Mouse (Mus musculus) layer of hippocampus, adult 11-12 months (tissue): ENCODE results near the gene Mark2.

Source experiments
- DNase-seq: peaks from one replicate; pipeline ENCODE4 v3.0.0; 2022; ENCODE audit warnings: low spot score

The Mark2 gene

GRCm38 (mm10) chr19:7334049-7334448 lies 7.6 kb downstream of the Mark2 start:
- no peak for DNase-seq

- DNase-seq: no peak
These were observed 20.3 kb downstream of the Mark2 start for GRCm38 (mm10) chr19:7321391-7321790.

- DNase-seq: no peak
These were observed 21.5 kb downstream of the Mark2 start for GRCm38 (mm10) chr19:7320181-7320580.

GRCm38 (mm10) chr19:7317716-7318115 lies 23.9 kb downstream of the Mark2 start:
- no peak for DNase-seq

- no peak for DNase-seq
These were observed 24.8 kb downstream of the Mark2 start for GRCm38 (mm10) chr19:7316822-7317221.

- DNase-seq: no peak
These were observed 26.1 kb downstream of the Mark2 start for GRCm38 (mm10) chr19:7315587-7315984.

- DNase-seq: peak; percentile 57
These were observed 26.6 kb downstream of the Mark2 start for GRCm38 (mm10) chr19:7314976-7315586.

- no peak for DNase-seq
These were observed 28.0 kb downstream of the Mark2 start for GRCm38 (mm10) chr19:7313660-7314059.

- DNase-seq: no peak
These were observed 30.4 kb downstream of the Mark2 start for GRCm38 (mm10) chr19:7311306-7311705.

GRCm38 (mm10) chr19:7310704-7311103 lies 31.0 kb downstream of the Mark2 start:
- DNase-seq: peak; percentile 34

GRCm38 (mm10) chr19:7309738-7310330 lies 31.8 kb downstream of the Mark2 start:
- no peak for DNase-seq

GRCm38 (mm10) chr19:7307995-7308770 lies 33.5 kb downstream of the Mark2 start:
- peak; percentile 52 for DNase-seq

- DNase-seq: no peak
These were observed 34.7 kb downstream of the Mark2 start for GRCm38 (mm10) chr19:7306968-7307367.

GRCm38 (mm10) chr19:7305380-7306310 lies 36.0 kb downstream of the Mark2 start:
- no peak for DNase-seq

GRCm38 (mm10) chr19:7304801-7305200 lies 36.9 kb downstream of the Mark2 start:
- DNase-seq: no peak

GRCm38 (mm10) chr19:7303796-7304195 lies 37.9 kb downstream of the Mark2 start:
- DNase-seq: no peak

GRCm38 (mm10) chr19:7302493-7302797 lies 39.2 kb downstream of the Mark2 start:
- no peak for DNase-seq

GRCm38 (mm10) chr19:7301647-7302492 lies 39.8 kb downstream of the Mark2 start:
- DNase-seq: peak; percentile 53

GRCm38 (mm10) chr19:7300078-7300477 lies 41.6 kb downstream of the Mark2 start:
- no peak for DNase-seq

GRCm38 (mm10) chr19:7299052-7299451 lies 42.6 kb downstream of the Mark2 start:
- peak; percentile 72 for DNase-seq

- no peak for DNase-seq
These were observed 45.7 kb downstream of the Mark2 start for GRCm38 (mm10) chr19:7295959-7296358.
